Mouse (Mus musculus) adrenal gland, postnatal 25 days (tissue): ENCODE measurements at regions not wholly inside any gene's neighbourhood (a gene's known extent, or its start where the extent isn't known, plus 50 kb on each side); places are given as distances from the start of the nearest gene placed in this dataset.

Experiments used
- DNase-seq: peaks from one replicate; pipeline ENCODE4 v3.0.0; 2021; ENCODE audit warnings: mixed read lengths

GRCm38 (mm10) chr10:18907276-18907960 lies 62.6 kb downstream of the Perp start:
- DNase-seq = no peak

GRCm38 (mm10) chr10:18909307-18909706 lies 64.5 kb downstream of the Perp start:
- no peak for DNase-seq

GRCm38 (mm10) chr10:18910898-18911297 lies 66.1 kb downstream of the Perp start:
- DNase-seq = peak; percentile 8

- no peak for DNase-seq
Measured at GRCm38 (mm10) chr10:18917120-18917616, 72.3 kb downstream of the Perp start.

- no peak for DNase-seq
Measured at GRCm38 (mm10) chr10:18923088-18923821, 78.4 kb downstream of the Perp start.

- no peak for DNase-seq
Measured at GRCm38 (mm10) chr10:18927811-18928210, 83.0 kb downstream of the Perp start.

- no peak for DNase-seq
Measured at GRCm38 (mm10) chr10:18931344-18931743, 84.1 kb downstream of the Tnfaip3 start.

- no peak for DNase-seq
Measured at GRCm38 (mm10) chr10:18941447-18941846, 74.0 kb downstream of the Tnfaip3 start.

GRCm38 (mm10) chr10:18941908-18942307 lies 73.5 kb downstream of the Tnfaip3 start:
- no peak for DNase-seq

GRCm38 (mm10) chr10:18943296-18944075 lies 72.0 kb downstream of the Tnfaip3 start:
- DNase-seq = no peak

GRCm38 (mm10) chr10:18946727-18947126 lies 68.7 kb downstream of the Tnfaip3 start:
- no peak for DNase-seq
